In genomic region chr1:165771491-165771897, GRCm38 (mm10) we compare ENCODE assay signal across 8 mouse cellular contexts. TPM values are rescaled to one million over a fixed set of nuclear protein-coding genes. Genes with fewer than 3 reads are reported as not detected.
DNase-seq lines count a peak whose midpoint lies in the region; ATAC-seq and TF ChIP-seq lines count a peak whose summit lies in the region.

No protein-coding gene starts in this region.

- peaks cover 40% of the 10 kb centered on the region for H3K4me1 ChIP-seq in bone marrow macrophage, adult 2 months (ENCODE audit: control insufficient read depth, insufficient read depth, low read length)
- 0 out of 2 replicates have a peak, but pooled peaks cover 2% of the 10 kb centered on the region for H3K4me1 ChIP-seq in embryonic fibroblast, embryonic 13.5 days (ENCODE audit: control insufficient read depth, insufficient read depth, low read length)
- peaks cover 25% of the 10 kb centered on the region for H3K4me1 ChIP-seq in heart, embryonic 12.5 days (replicated peaks)
- no peaks in the 10 kb centered on the region for H3K4me1 ChIP-seq in kidney, embryonic 16.5 days (ENCODE audit: insufficient read depth, low read length)
- H3K4me1 ChIP-seq in liver, embryonic 15.5 days (replicated peaks): peaks cover 67% of the 10 kb centered on the region
- H3K4me1 ChIP-seq in stomach, embryonic 16.5 days (ENCODE audit: control insufficient read depth, insufficient read depth, low read length): no peaks in the 10 kb centered on the region

- peak; percentile 75 for TF ChIP-seq CTCF in bone marrow macrophage, adult 2 months (IDR thresholded peaks at IDR 0.05; ENCODE audit: low read depth, low read length)
- TF ChIP-seq CTCF in embryonic fibroblast, embryonic 13.5 days (IDR thresholded peaks at IDR 0.05; ENCODE audit: borderline replicate concordance, insufficient read depth, low read length): peak; percentile 69

- no peaks in the 10 kb centered on the region for H3K9me3 ChIP-seq in heart, embryonic 12.5 days (replicated peaks)
- H3K9me3 ChIP-seq in kidney, embryonic 16.5 days (ENCODE audit: low read length): no peaks in the 10 kb centered on the region
- no peaks in the 10 kb centered on the region for H3K9me3 ChIP-seq in liver, embryonic 15.5 days (replicated peaks)
- no peaks in the 10 kb centered on the region for H3K9me3 ChIP-seq in stomach, embryonic 16.5 days (replicated peaks; ENCODE audit: control insufficient read depth, low read length)

- no peak overlapping the region for H3K4me3 ChIP-seq in bone marrow macrophage, adult 2 months (ENCODE audit: insufficient read depth, low read length)
- no peak overlapping the region for H3K4me3 ChIP-seq in embryonic fibroblast, embryonic 13.5 days (ENCODE audit: insufficient read depth, low read length)
- 0 out of 2 replicates have a peak overlapping the region, but pooled peaks have one; percentile 13 for H3K4me3 ChIP-seq in heart, embryonic 12.5 days
- H3K4me3 ChIP-seq in kidney, embryonic 16.5 days (ENCODE audit: low read length): no peak overlapping the region
- peak overlapping the region; percentile 88 for H3K4me3 ChIP-seq in liver, embryonic 15.5 days (replicated peaks)
- H3K4me3 ChIP-seq in stomach, embryonic 16.5 days (replicated peaks; ENCODE audit: low read length): 0 out of 2 replicates have a peak overlapping the region, but pooled peaks have one; percentile 15

- peak; percentile 79 for ATAC-seq in heart, embryonic 12.5 days (ENCODE audit: insufficient number of reproducible peaks, low FRiP score)
- ATAC-seq in kidney, embryonic 16.5 days (ENCODE audit: low FRiP score, low TSS enrichment): peak; percentile 79
- ATAC-seq in liver, embryonic 15.5 days (ENCODE audit: insufficient read depth): peak; percentile 74
- ATAC-seq in stomach, embryonic 16.5 days (ENCODE audit: insufficient read depth, low FRiP score): peak; percentile 86

- H3K9ac ChIP-seq in heart, embryonic 12.5 days: no peak overlapping the region
- H3K9ac ChIP-seq in kidney, embryonic 16.5 days (replicated peaks; ENCODE audit: low read length): no peak overlapping the region
- no peak overlapping the region for H3K9ac ChIP-seq in liver, embryonic 15.5 days
- no peak overlapping the region for H3K9ac ChIP-seq in stomach, embryonic 16.5 days (ENCODE audit: low read length)

- DNase-seq in CD4-positive, CD25-positive, alpha-beta regulatory T cell, adult 2 months (ENCODE audit: low read depth, low spot score): peak; percentile 88
- peak; percentile 89 for DNase-seq in neural tube, embryonic 10.5 days (ENCODE audit: extremely low spot score, low spot score)

- peaks cover 4% of the 10 kb centered on the region; the same call in 1 of the 2 replicates for H3K27me3 ChIP-seq in heart, embryonic 12.5 days (replicated peaks)
- no peaks in the 10 kb centered on the region for H3K27me3 ChIP-seq in kidney, embryonic 16.5 days (ENCODE audit: insufficient read depth, low read length)
- H3K27me3 ChIP-seq in liver, embryonic 15.5 days: 0 out of 2 replicates have a peak, but pooled peaks cover under 1% of the 10 kb centered on the region
- no peaks in the 10 kb centered on the region for H3K27me3 ChIP-seq in stomach, embryonic 16.5 days (ENCODE audit: control insufficient read depth, insufficient read depth, low read length)

- peak overlapping the region; percentile 55 for H3K4me2 ChIP-seq in heart, embryonic 12.5 days
- H3K4me2 ChIP-seq in kidney, embryonic 16.5 days (replicated peaks; ENCODE audit: low read depth, low read length): peak overlapping the region; percentile 25; the same call in 1 of the 2 replicates
- H3K4me2 ChIP-seq in liver, embryonic 15.5 days: peak overlapping the region; percentile 87
- H3K4me2 ChIP-seq in stomach, embryonic 16.5 days (ENCODE audit: low read depth, low read length): peak overlapping the region; percentile 30

- H3K36me3 ChIP-seq in heart, embryonic 12.5 days: peaks cover 19% of the 10 kb centered on the region
- peaks cover 3% of the 10 kb centered on the region; the same call in 1 of the 2 replicates for H3K36me3 ChIP-seq in kidney, embryonic 16.5 days (ENCODE audit: insufficient read depth, low read length)
- H3K36me3 ChIP-seq in liver, embryonic 15.5 days (replicated peaks): peaks cover 65% of the 10 kb centered on the region
- H3K36me3 ChIP-seq in stomach, embryonic 16.5 days (ENCODE audit: control insufficient read depth, insufficient read depth, low read length): no peaks in the 10 kb centered on the region

- peak overlapping the region; percentile 37 for H3K27ac ChIP-seq in bone marrow macrophage, adult 2 months (ENCODE audit: insufficient read depth, low read depth, low read length)
- no peak overlapping the region for H3K27ac ChIP-seq in embryonic fibroblast, embryonic 13.5 days (ENCODE audit: insufficient read depth, low read length)
- no peak overlapping the region; the same call in 1 of the 2 replicates for H3K27ac ChIP-seq in heart, embryonic 12.5 days (ENCODE audit: poor library complexity, severe bottlenecking)
- no peak overlapping the region for H3K27ac ChIP-seq in kidney, embryonic 16.5 days (ENCODE audit: low read length)
- H3K27ac ChIP-seq in liver, embryonic 15.5 days (replicated peaks): peak overlapping the region; percentile 98
- no peak overlapping the region for H3K27ac ChIP-seq in stomach, embryonic 16.5 days (ENCODE audit: low read length)

- no peak for TF ChIP-seq POLR2A in bone marrow macrophage, adult 2 months (IDR thresholded peaks at IDR 0.05; ENCODE audit: borderline replicate concordance, low read depth, low read length)
- TF ChIP-seq POLR2A in embryonic fibroblast, embryonic 13.5 days (IDR thresholded peaks at IDR 0.05; ENCODE audit: low read depth, low read length): no peak

- WGBS in heart, embryonic 12.5 days: under 1% methylated on average over 12 of the region's 12 CpGs
- WGBS in kidney, embryonic 16.5 days: under 1% methylated on average over 12 of the region's 12 CpGs
- under 1% methylated on average over 12 of the region's 12 CpGs for WGBS in liver, embryonic 15.5 days (ENCODE audit: insufficient replicate concordance)
- WGBS in stomach, embryonic 16.5 days: 2% methylated on average over 12 of the region's 12 CpGs

RNA-seq across cellular contexts. Expression of gene Creg1, which starts 7.9 kb away (rescaled TPM):
- polyA plus RNA-seq in bone marrow macrophage, adult 2 months (2012; ENCODE audit: insufficient read depth, insufficient read length, missing spikeins): 889 and 906 TPM in 2 replicates
- 31.1 and 37.5 TPM in 2 replicates for polyA plus RNA-seq in embryonic fibroblast, embryonic 13.5 days (2011; ENCODE audit: insufficient read length, low read depth, missing spikeins)
- 94.9 and 109 TPM in 2 replicates for polyA plus RNA-seq in heart, embryonic 12.5 days (2016; fragmentation: Nextera tagmentation; extraction: Ambion mirVana)
- polyA plus RNA-seq in kidney, embryonic 16.5 days (2015; fragmentation: Nextera tagmentation; extraction: Ambion mirVana): 62.2 and 63.5 TPM in 2 replicates
- 334 TPM in 2 replicates for polyA plus RNA-seq in liver, embryonic 15.5 days (2015; fragmentation: Nextera tagmentation; extraction: Ambion mirVana)
- 90.4 and 90.6 TPM in 2 replicates for polyA plus RNA-seq in stomach, embryonic 16.5 days (2015; fragmentation: Nextera tagmentation; extraction: Ambion mirVana)

RNA-seq across cellular contexts. Expression of gene Cd247, which starts 17.0 kb away (rescaled TPM):
- polyA plus RNA-seq in bone marrow macrophage, adult 2 months (2012; ENCODE audit: insufficient read depth, insufficient read length, missing spikeins): 0.53 TPM in 1 of 2 replicates, not detected in the other
- not detected in 2 replicates for polyA plus RNA-seq in embryonic fibroblast, embryonic 13.5 days (2011; ENCODE audit: insufficient read length, low read depth, missing spikeins)
- polyA plus RNA-seq in heart, embryonic 12.5 days (2016; fragmentation: Nextera tagmentation; extraction: Ambion mirVana): 0.38 and 0.49 TPM in 2 replicates
- polyA plus RNA-seq in kidney, embryonic 16.5 days (2015; fragmentation: Nextera tagmentation; extraction: Ambion mirVana): 0.91 and 1.6 TPM in 2 replicates
- 0.20 TPM in 1 of 2 replicates, not detected in the other for polyA plus RNA-seq in liver, embryonic 15.5 days (2015; fragmentation: Nextera tagmentation; extraction: Ambion mirVana)
- 0.36 and 0.52 TPM in 2 replicates for polyA plus RNA-seq in stomach, embryonic 16.5 days (2015; fragmentation: Nextera tagmentation; extraction: Ambion mirVana)

Comparison
In these comparisons a context has a peak if more than half of its experiments do, and no peak if none do; other contexts are left out.
1. H3K27ac ChIP-seq: peak in bone marrow macrophage, adult 2 months (single experiment) and liver, embryonic 15.5 days (single experiment); none in embryonic fibroblast, embryonic 13.5 days (single experiment), heart, embryonic 12.5 days (single experiment), kidney, embryonic 16.5 days (single experiment) and stomach, embryonic 16.5 days (single experiment).
2. H3K4me3 ChIP-seq: peak in heart, embryonic 12.5 days (single experiment), liver, embryonic 15.5 days (single experiment) and stomach, embryonic 16.5 days (single experiment); none in bone marrow macrophage, adult 2 months (single experiment), embryonic fibroblast, embryonic 13.5 days (single experiment) and kidney, embryonic 16.5 days (single experiment).
3. H3K4me2 ChIP-seq: peak in every context shown above with its lines; median percentile 87 in liver, embryonic 15.5 days; 55 in heart, embryonic 12.5 days; 30 in stomach, embryonic 16.5 days; 25 in kidney, embryonic 16.5 days.
4. Peak in every context shown above with its lines, with median percentiles within 50 percentile points of each other: ATAC-seq.